Mouse (Mus musculus) intestine, postnatal 0 days (tissue): Measurements from ENCODE around the gene Gm29110. TPM values are rescaled to one million over a fixed set of nuclear protein-coding genes. Genes with fewer than 3 reads are reported as not detected.
"Not testable (repeated sequence)": the region's sequence is repeated elsewhere in the genome, so short reads cannot be mapped to it uniquely, and the experiment has no call there.

Source experiments
- ATAC-seq: fragments of 200-750 bp; cut with Nextera tagmentation; 2 replicates; pipeline ENCODE4 v1.8.0; 2017; ENCODE audit warnings: mild to moderate bottlenecking, moderate TSS enrichment, moderate library complexity
- H3K27ac ChIP-seq: fragments of 300-500 bp; sonication (generic); 2 replicates; pipeline ENCODE4 v1.5.1; 2014; ENCODE audit warnings: mild to moderate bottlenecking, low read depth, low read length, moderate library complexity
- H3K27me3 ChIP-seq: fragments of 300-500 bp; sonication (generic); replicated peaks from 2 replicates; pipeline ENCODE4 v1.6.1; 2014; ENCODE audit warnings: low read length, mixed read lengths; ENCODE audit not compliant: control insufficient read depth, insufficient read depth
- H3K36me3 ChIP-seq: fragments of 300-500 bp; sonication (generic); 2 replicates; pipeline ENCODE4 v1.6.1; 2014; ENCODE audit warnings: mild to moderate bottlenecking, moderate library complexity; ENCODE audit not compliant: control insufficient read depth, insufficient read depth
- H3K4me1 ChIP-seq: fragments of 300-500 bp; sonication (generic); replicated peaks from 2 replicates; pipeline ENCODE4 v1.6.1; 2014; ENCODE audit warnings: antibody characterized with exemption, low read length, mixed read lengths; ENCODE audit not compliant: control insufficient read depth, insufficient read depth
- H3K4me2 ChIP-seq: fragments of 300-500 bp; sonication (generic); replicated peaks from 2 replicates; pipeline ENCODE4 v1.6.1; 2014; ENCODE audit warnings: low read depth, mild to moderate bottlenecking, moderate library complexity
- H3K4me3 ChIP-seq: fragments of 300-500 bp; sonication (generic); 2 replicates; pipeline ENCODE4 v1.5.1; 2014; ENCODE audit warnings: low read depth, low read length
- H3K9ac ChIP-seq: fragments of 300-500 bp; sonication (generic); 2 replicates; pipeline ENCODE4 v1.6.1; 2014; ENCODE audit warnings: mild to moderate bottlenecking, low read depth, low read length
- H3K9me3 ChIP-seq: fragments of 300-500 bp; sonication (generic); 2 replicates; pipeline ENCODE4 v1.6.1; 2016; ENCODE audit warnings: mixed run types; ENCODE audit not compliant: control insufficient read depth
- WGBS: fragments of 180-500 bp; shearing (Covaris S2); extraction: QIAGEN DNeasy Blood & Tissue Kit; methylation state at CpG from one replicate; pipeline ENCODE4 v1.1.7; 2014; 5-methylcytosine and 5-hydroxymethylcytosine counted together
- polyA plus RNA-seq: library from polyadenylated mRNA; unstranded; fragments of >200 nt; fragmentation: Nextera tagmentation; extraction: Ambion mirVana; gene quantifications from 2 replicates; pipeline ENCODE4 v1.2.1, GENCODE M21; 2015

Gm29110 gene
- polyA plus RNA-seq: not detected in 2 replicates

- WGBS: 60% methylated on average over 1 of the region's 6 CpGs
These were observed at the start of gene Gm29110 for GRCm38 (mm10) chrY:74470231-74470630. Gene Gm29110, plus strand, starts transcription at chrY:74470531.

More at GRCm38 (mm10) chrY:74470231-74470630, at the start of gene Gm29110:
- not testable (repeated sequence) for H3K4me1 ChIP-seq, H3K9me3 ChIP-seq, H3K27ac ChIP-seq, ATAC-seq, H3K4me3 ChIP-seq, H3K4me2 ChIP-seq, H3K27me3 ChIP-seq, H3K9ac ChIP-seq, H3K36me3 ChIP-seq

Other genes starting within 250 kb of the Gm29110 start
- gene Gm21913, start 153.4 kb downstream of the Gm29110 start, polyA plus RNA-seq: not detected in 2 replicates